Mouse (Mus musculus) layer of hippocampus, adult 8-10 months (tissue): Measurements from ENCODE around the gene Gnaq. TPM values are rescaled to one million over a fixed set of nuclear protein-coding genes. Genes with fewer than 3 reads are reported as not detected.

Experiments
- DNase-seq, 2 experiments: peaks; one replicate each; pipeline ENCODE4 v3.0.0; 2022; ENCODE audit warnings: low spot score in 2 of 2
- total RNA-seq, 4 experiments: library from RNA; stranded (reverse); gene quantifications; 2 replicates each; pipeline ENCODE4 v1.2.4; 2022

Gene Gnaq
- total RNA-seq, 4 experiments from 2014 or later = 169 to 195 (median 180) TPM

GRCm38 (mm10) chr19:16315525-16315924, 182.9 kb downstream of the Gnaq start:
- DNase-seq = no peak

GRCm38 (mm10) chr19:16318128-16318811, 185.6 kb downstream of the Gnaq start:
- peak in 1 of 2 experiments; percentile 30 for DNase-seq

GRCm38 (mm10) chr19:16319986-16320385, 187.4 kb downstream of the Gnaq start:
- no peak for DNase-seq

GRCm38 (mm10) chr19:16322986-16323385, 190.4 kb downstream of the Gnaq start:
- no peak for DNase-seq

- no peak for DNase-seq
These were observed 191.6 kb downstream of the Gnaq start for GRCm38 (mm10) chr19:16324239-16324638.

- no peak for DNase-seq
These were observed 193.3 kb downstream of the Gnaq start for GRCm38 (mm10) chr19:16325911-16326310.

- peak in 1 of 2 experiments; percentile 39 for DNase-seq
These were observed 194.9 kb downstream of the Gnaq start for GRCm38 (mm10) chr19:16327401-16328073.

- peak in 1 of 2 experiments; percentile 52 for DNase-seq
These were observed 195.6 kb downstream of the Gnaq start for GRCm38 (mm10) chr19:16328074-16328850.

GRCm38 (mm10) chr19:16329056-16329455, 196.4 kb downstream of the Gnaq start:
- no peak for DNase-seq

GRCm38 (mm10) chr19:16329648-16330047, 197.0 kb downstream of the Gnaq start:
- DNase-seq = no peak

GRCm38 (mm10) chr19:16330161-16330560, 197.5 kb downstream of the Gnaq start:
- no peak for DNase-seq

- no peak for DNase-seq
These were observed 198.4 kb downstream of the Gnaq start for GRCm38 (mm10) chr19:16331047-16331446.

- no peak for DNase-seq
These were observed 205.4 kb downstream of the Gnaq start for GRCm38 (mm10) chr19:16337866-16338530.

GRCm38 (mm10) chr19:16339954-16340586, 207.4 kb downstream of the Gnaq start:
- no peak for DNase-seq

GRCm38 (mm10) chr19:16342702-16343101, 210.1 kb downstream of the Gnaq start:
- DNase-seq = no peak

GRCm38 (mm10) chr19:16345516-16345915, 212.9 kb downstream of the Gnaq start:
- DNase-seq = peak; percentile 28 to 48

- DNase-seq = peak; percentile 54 to 66
These were observed 214.4 kb downstream of the Gnaq start for GRCm38 (mm10) chr19:16347037-16347436.

GRCm38 (mm10) chr19:16353701-16354136, 221.1 kb downstream of the Gnaq start:
- DNase-seq = no peak

GRCm38 (mm10) chr19:16358148-16358547, 225.5 kb downstream of the Gnaq start:
- DNase-seq = no peak

GRCm38 (mm10) chr19:16358905-16359304, 226.3 kb downstream of the Gnaq start:
- peak in 1 of 2 experiments; percentile 34 for DNase-seq
